Mouse (Mus musculus): ENCODE measurements around the gene Svs5. TPM values are rescaled to one million over a fixed set of nuclear protein-coding genes. Genes with fewer than 3 reads are reported as not detected.

The Svs5 gene
- not detected for total RNA-seq (2023)

DNA sequence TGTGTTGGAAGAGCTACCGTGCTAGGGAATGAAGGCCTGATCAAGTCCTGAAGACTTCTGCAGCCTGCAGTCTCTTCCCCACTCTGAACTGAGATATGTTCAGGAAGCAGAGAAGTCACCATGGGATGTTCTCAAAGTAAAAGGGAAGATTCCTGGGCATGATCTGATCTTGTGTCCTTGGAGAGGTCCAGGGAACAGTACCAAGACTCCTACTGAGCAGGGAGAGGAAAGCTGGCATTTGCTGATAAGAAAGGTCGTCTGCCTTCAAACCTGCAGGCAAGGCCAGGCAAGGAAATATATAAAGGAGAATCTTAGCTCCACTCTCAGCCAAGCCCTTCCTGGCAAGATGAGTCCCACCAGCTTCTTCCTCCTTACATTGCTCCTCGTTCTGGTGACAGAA lies at the start of gene Svs5:
Gene Svs5, plus strand, starts transcription at position 301 of the 400 bp plus-strand sequence.

DNA sequence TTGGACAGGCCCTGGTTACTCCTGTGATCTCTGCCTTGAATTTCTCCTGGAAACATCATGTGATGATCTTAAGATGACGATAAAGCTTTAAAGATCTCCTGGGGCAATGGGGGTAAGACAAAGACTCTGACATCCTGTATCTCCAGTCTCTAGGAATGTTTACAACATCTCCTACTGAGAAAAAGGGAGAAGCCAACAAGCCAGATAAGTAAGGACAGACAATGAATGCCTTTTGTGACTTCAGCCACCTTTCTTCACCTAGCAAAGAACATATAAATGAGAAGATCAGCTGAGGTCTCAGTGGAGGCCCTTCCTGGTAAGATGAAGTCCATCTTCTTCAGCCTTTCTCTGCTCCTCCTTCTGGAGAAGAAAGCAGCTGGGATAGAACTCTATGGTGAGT lies 43.6 kb upstream of the Svs5 start, which contains the start of gene Svs3a:
Gene Svs3a, plus strand, starts transcription at position 301 of the 400 bp plus-strand sequence.

DNA sequence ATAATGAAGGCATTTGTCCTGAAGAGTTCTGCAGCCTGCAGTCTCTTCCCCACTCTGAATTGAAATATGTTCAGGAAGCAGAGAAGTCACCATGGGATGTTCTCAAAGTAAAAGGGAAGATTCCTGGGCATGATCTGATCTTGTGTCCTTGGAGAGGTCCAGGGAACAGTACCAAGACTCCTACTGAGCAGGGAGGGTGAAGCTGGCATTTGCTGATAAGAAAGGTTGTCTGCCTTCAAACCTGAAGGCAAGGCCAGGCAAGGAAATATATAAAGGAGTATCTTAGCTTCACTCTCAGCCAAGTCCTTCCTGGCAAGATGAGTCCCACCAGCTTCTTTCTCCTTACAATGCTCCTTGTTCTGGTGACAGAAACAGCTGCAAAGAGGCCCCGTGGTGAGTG lies 16.1 kb upstream of the Svs5 start, which contains the start of gene Svs6:
Gene Svs6, plus strand, starts transcription at position 301 of the 400 bp plus-strand sequence.

Other genes with a start within 250 kb of the Svs5 start
- not detected for gene Kcns1, start 161.6 kb upstream of the Svs5 start, total RNA-seq (2023)
- not detected for gene Wfdc5, start 150.0 kb upstream of the Svs5 start, total RNA-seq (2023)
- not detected for gene Wfdc12, start 142.1 kb upstream of the Svs5 start, total RNA-seq (2023)
- not detected for gene Wfdc15a, start 132.6 kb upstream of the Svs5 start, total RNA-seq (2023)
- gene Wfdc15b, start 111.1 kb upstream of the Svs5 start, total RNA-seq (2023), result not detected
- gene Svs2, start 94.3 kb upstream of the Svs5 start, total RNA-seq (2023), result not detected
- gene Svs3b, start 76.1 kb upstream of the Svs5 start, total RNA-seq (2023), result not detected
- gene Svs4, start 54.3 kb upstream of the Svs5 start, total RNA-seq (2023), result not detected
- not detected for gene Svs3a, start 43.5 kb upstream of the Svs5 start, total RNA-seq (2023)
- gene Svs6, start 16.0 kb upstream of the Svs5 start, total RNA-seq (2023), result not detected
- 1 to 10 TPM; 6.9 to 9.3 TPM for gene Slpi, start 56.4 kb downstream of the Svs5 start, total RNA-seq (2023)
- gene Rbpjl, start 70.4 kb downstream of the Svs5 start, total RNA-seq (2023), result not detected
- gene Matn4, start 72.4 kb downstream of the Svs5 start, total RNA-seq (2023), result not detected
- 1 to 10 TPM; 3.3 to 3.8 TPM for gene Sdc4, start 111.1 kb downstream of the Svs5 start, total RNA-seq (2023)
- gene Sys1, start 124.2 kb downstream of the Svs5 start, total RNA-seq (2023), result 10 to 100 TPM; 54.0 to 59.5 TPM
- not detected for gene Gm20458, start 128.2 kb downstream of the Svs5 start, total RNA-seq (2023)
- gene Trp53tg5, start 141.0 kb downstream of the Svs5 start, total RNA-seq (2023), result not detected
- 10 to 100 TPM in 1 of 2 experiments, 1 to 10 TPM in 1; 9.3 to 13.0 TPM for gene Dbndd2, start 153.4 kb downstream of the Svs5 start, total RNA-seq (2023)
- gene Pigt, start 164.8 kb downstream of the Svs5 start, total RNA-seq (2023), result 10 to 100 TPM; 67.3 to 77.4 TPM
- not detected for gene Wfdc2, start 229.7 kb downstream of the Svs5 start, total RNA-seq (2023)
- not detected for gene Spint3, start 240.7 kb downstream of the Svs5 start, total RNA-seq (2023)

Data from T-cell, adult 66 days (primary cell).